Mouse (Mus musculus): ENCODE results near the gene Prkag2. TPM values are rescaled to one million over a fixed set of nuclear protein-coding genes. Genes with fewer than 3 reads are reported as not detected.

Gene Prkag2
- polyA plus RNA-seq, 1 experiment from 2014 or later: 98.9 TPM

DNA sequence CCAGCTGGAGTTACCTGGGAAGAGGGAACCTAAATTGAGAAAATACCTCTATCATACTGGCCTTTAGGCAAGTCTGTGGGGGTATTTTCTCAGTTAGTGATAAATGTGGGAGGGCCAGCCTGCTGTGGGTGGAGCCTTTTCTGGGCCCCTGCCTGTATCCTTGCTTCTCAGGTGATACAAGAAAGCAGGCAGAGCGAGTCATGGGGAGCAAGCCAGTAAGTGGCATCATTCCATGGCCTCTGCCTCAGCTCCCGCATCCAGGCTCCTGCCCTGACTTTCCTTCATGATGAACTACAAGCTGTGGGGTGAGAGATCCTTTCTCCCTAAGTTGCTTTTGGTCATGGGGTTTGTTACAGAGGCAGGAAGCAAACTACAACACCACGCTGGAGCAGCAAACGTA is 196.4 kb downstream of the Prkag2 start:
- H3K27ac ChIP-seq (ENCODE audit: low read depth, low read length): no peak overlapping the region
- no peak for ATAC-seq (ENCODE audit: low read depth)
- no peak overlapping the region for H3K4me2 ChIP-seq (ENCODE audit: low read depth, low read length)
- WGBS: 92% methylated on average over 4 of the region's 4 CpGs
- no peaks in the 10 kb centered on the region for H3K27me3 ChIP-seq (ENCODE audit: control insufficient read depth, insufficient read depth, low read length)
- peaks cover 8% of the 10 kb centered on the region; the same call in 1 of the 2 replicates for H3K4me1 ChIP-seq (ENCODE audit: control insufficient read depth, insufficient read depth, low read length)
- H3K36me3 ChIP-seq (ENCODE audit: control insufficient read depth, insufficient read depth, low read length): no peaks in the 10 kb centered on the region
- H3K4me3 ChIP-seq (ENCODE audit: low read depth, low read length): no peak overlapping the region
- no peaks in the 10 kb centered on the region for H3K9me3 ChIP-seq (ENCODE audit: control insufficient read depth, low read length)
- no peak overlapping the region for H3K9ac ChIP-seq (replicated peaks; ENCODE audit: low read depth, low read length)

DNA sequence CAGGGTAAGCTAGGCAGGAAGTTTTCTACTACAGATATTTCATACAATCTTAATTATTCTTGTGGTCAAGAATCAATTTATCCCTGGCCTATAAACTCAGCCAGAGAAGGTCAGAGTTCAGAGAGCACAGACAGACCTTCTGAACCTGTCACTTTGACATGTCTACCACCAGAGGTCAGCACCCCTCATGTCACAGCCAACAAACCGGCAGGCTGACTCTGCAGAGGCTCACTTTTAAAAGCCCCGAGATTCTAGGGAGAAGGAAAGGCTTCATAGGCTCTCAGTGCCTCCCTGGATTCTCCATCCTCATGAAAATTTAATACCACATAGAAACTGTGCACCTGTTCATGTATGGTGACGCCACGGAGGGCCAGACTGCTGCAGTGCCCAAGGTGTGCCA is 197.6 kb downstream of the Prkag2 start:
- H3K27me3 ChIP-seq (ENCODE audit: control insufficient read depth, insufficient read depth, low read length): no peaks in the 10 kb centered on the region
- H3K9ac ChIP-seq (replicated peaks; ENCODE audit: low read depth, low read length): no peak overlapping the region
- no peak for ATAC-seq (ENCODE audit: low read depth)
- H3K9me3 ChIP-seq (ENCODE audit: control insufficient read depth, low read length): no peaks in the 10 kb centered on the region
- H3K27ac ChIP-seq (ENCODE audit: low read depth, low read length): no peak overlapping the region
- H3K4me3 ChIP-seq (ENCODE audit: low read depth, low read length): no peak overlapping the region
- H3K4me1 ChIP-seq (ENCODE audit: control insufficient read depth, insufficient read depth, low read length): peaks cover 8% of the 10 kb centered on the region; the same call in 1 of the 2 replicates
- no peaks in the 10 kb centered on the region for H3K36me3 ChIP-seq (ENCODE audit: control insufficient read depth, insufficient read depth, low read length)
- WGBS: 29% methylated on average over 4 of the region's 4 CpGs
- no peak overlapping the region for H3K4me2 ChIP-seq (ENCODE audit: low read depth, low read length)

DNA sequence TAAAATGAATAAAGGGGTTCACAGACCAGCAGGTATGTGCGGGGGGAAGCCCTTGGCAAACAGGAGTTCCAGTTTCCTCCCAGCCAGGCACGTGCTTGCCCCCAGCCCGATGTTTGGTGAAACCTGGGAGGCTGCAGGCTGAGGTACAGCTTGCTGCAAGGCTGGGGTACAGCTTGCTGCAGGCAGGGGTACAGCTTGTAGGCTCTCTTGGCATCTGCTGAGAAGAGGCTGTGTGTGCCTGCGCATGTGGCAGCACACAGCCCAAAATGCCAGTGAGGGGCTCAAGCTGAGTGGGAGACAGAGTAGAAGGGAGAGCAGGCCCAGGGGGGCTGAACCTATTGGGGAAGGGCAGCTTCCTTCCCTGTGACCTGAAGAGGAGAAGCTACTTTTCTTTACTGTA is 204.8 kb downstream of the Prkag2 start:
- no peak for ATAC-seq (ENCODE audit: low read depth)
- 93% methylated on average over 4 of the region's 4 CpGs for WGBS

DNA sequence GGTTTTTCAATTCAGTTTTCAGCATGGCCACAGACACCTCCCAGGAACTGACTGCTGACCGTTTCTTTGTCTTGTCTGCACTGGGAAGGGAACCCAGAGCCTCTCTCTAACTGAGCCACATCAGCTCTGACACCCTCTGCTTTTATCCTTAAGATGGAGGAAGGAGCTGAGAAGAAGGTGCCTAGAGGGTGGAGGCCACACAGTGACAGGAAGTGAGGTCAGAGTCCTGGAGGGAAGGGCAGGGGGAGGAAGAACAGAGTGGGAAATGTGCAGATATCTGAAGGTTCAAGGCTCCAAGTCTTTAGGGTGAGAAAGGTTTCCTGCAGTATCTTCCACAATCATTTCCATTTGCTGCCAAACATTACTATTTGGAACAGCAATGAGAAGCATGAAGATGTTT is 205.6 kb downstream of the Prkag2 start:
- WGBS: 70% methylated on average over 1 of the region's 1 CpGs
- ATAC-seq (ENCODE audit: low read depth): no peak
- no peak overlapping the region for H3K27ac ChIP-seq (ENCODE audit: low read depth, low read length)
- no peak overlapping the region for H3K4me2 ChIP-seq (ENCODE audit: low read depth, low read length)
- no peaks in the 10 kb centered on the region for H3K27me3 ChIP-seq (ENCODE audit: control insufficient read depth, insufficient read depth, low read length)
- H3K4me1 ChIP-seq (ENCODE audit: control insufficient read depth, insufficient read depth, low read length): no peaks in the 10 kb centered on the region
- no peaks in the 10 kb centered on the region for H3K9me3 ChIP-seq (ENCODE audit: control insufficient read depth, low read length)
- H3K36me3 ChIP-seq (ENCODE audit: control insufficient read depth, insufficient read depth, low read length): no peaks in the 10 kb centered on the region
- no peak overlapping the region for H3K4me3 ChIP-seq (ENCODE audit: low read depth, low read length)
- H3K9ac ChIP-seq (replicated peaks; ENCODE audit: low read depth, low read length): no peak overlapping the region

More for the DNA sequence above, 204.8 kb downstream of the Prkag2 start:
- Histone ChIP-seq H3K36me3 (ENCODE audit: control insufficient read depth, insufficient read depth, low read length) (no peaks in the 10 kb centered on the region), H3K9me3 (ENCODE audit: control insufficient read depth, low read length) (no peaks in the 10 kb centered on the region), H3K4me1 (ENCODE audit: control insufficient read depth, insufficient read depth, low read length) (no peaks in the 10 kb centered on the region), H3K27ac (ENCODE audit: low read depth, low read length) (no peak overlapping the region), H3K4me3 (ENCODE audit: low read depth, low read length) (no peak overlapping the region), H3K4me2 (ENCODE audit: low read depth, low read length) (no peak overlapping the region), H3K27me3 (ENCODE audit: control insufficient read depth, insufficient read depth, low read length) (no peaks in the 10 kb centered on the region), H3K9ac (replicated peaks; ENCODE audit: low read depth, low read length) (no peak overlapping the region)

DNA sequence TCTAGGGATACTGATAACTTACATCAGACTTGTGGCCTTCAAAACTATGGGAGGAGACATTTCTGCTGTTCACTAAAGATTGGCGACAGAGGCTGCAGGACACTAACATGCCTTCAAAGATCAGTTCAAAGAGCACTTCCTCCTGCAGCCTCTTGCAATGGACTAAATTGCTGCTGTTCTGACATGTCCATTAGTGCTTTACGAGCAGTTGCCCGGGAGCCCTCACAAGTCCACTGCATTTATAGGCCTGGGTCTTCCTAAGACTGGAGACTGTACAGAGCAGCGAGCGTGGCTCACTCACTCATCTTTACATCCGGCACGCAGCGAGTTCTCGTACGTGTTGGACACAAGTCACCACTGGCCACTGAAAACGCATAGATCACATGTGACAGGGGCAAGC is 208.0 kb downstream of the Prkag2 start:
- Histone ChIP-seq H3K9ac (replicated peaks; ENCODE audit: low read depth, low read length) (no peak overlapping the region), H3K9me3 (ENCODE audit: control insufficient read depth, low read length) (no peaks in the 10 kb centered on the region), H3K27me3 (ENCODE audit: control insufficient read depth, insufficient read depth, low read length) (no peaks in the 10 kb centered on the region), H3K4me3 (ENCODE audit: low read depth, low read length) (no peak overlapping the region), H3K27ac (ENCODE audit: low read depth, low read length) (no peak overlapping the region), H3K4me1 (ENCODE audit: control insufficient read depth, insufficient read depth, low read length) (no peaks in the 10 kb centered on the region), H3K4me2 (ENCODE audit: low read depth, low read length) (no peak overlapping the region), H3K36me3 (ENCODE audit: control insufficient read depth, insufficient read depth, low read length) (no peaks in the 10 kb centered on the region)
- ATAC-seq (ENCODE audit: low read depth): no peak
- WGBS: 35% methylated on average over 11 of the region's 11 CpGs

DNA sequence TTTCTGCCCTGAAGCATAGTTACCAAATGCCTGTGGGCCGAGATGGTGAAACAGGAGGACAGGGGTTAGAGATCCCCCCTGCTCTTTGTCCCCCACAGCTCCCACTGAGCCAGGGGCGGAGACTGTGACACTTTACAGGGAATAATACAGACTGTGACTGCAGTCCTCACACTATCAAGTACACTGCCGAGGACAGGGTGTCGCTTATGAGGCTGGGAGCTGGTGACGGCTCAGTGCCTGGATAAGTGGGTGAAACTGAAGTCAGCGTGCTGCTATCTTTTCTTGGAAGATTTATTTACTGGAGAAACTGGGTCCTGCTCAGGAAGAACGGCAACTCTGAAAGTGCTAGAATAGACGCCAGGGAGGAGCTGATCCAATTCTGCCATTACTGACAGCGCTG is 210.6 kb downstream of the Prkag2 start:
- H3K4me1 ChIP-seq (ENCODE audit: control insufficient read depth, insufficient read depth, low read length): no peaks in the 10 kb centered on the region
- H3K36me3 ChIP-seq (ENCODE audit: control insufficient read depth, insufficient read depth, low read length): peaks cover 16% of the 10 kb centered on the region; the same call in 1 of the 2 replicates
- H3K9ac ChIP-seq (replicated peaks; ENCODE audit: low read depth, low read length): no peak overlapping the region
- no peaks in the 10 kb centered on the region for H3K9me3 ChIP-seq (ENCODE audit: control insufficient read depth, low read length)
- ATAC-seq (ENCODE audit: low read depth): no peak
- no peaks in the 10 kb centered on the region for H3K27me3 ChIP-seq (ENCODE audit: control insufficient read depth, insufficient read depth, low read length)
- H3K4me3 ChIP-seq (ENCODE audit: low read depth, low read length): no peak overlapping the region
- H3K27ac ChIP-seq (ENCODE audit: low read depth, low read length): no peak overlapping the region
- WGBS: 62% methylated on average over 9 of the region's 9 CpGs
- no peak overlapping the region for H3K4me2 ChIP-seq (ENCODE audit: low read depth, low read length)

DNA sequence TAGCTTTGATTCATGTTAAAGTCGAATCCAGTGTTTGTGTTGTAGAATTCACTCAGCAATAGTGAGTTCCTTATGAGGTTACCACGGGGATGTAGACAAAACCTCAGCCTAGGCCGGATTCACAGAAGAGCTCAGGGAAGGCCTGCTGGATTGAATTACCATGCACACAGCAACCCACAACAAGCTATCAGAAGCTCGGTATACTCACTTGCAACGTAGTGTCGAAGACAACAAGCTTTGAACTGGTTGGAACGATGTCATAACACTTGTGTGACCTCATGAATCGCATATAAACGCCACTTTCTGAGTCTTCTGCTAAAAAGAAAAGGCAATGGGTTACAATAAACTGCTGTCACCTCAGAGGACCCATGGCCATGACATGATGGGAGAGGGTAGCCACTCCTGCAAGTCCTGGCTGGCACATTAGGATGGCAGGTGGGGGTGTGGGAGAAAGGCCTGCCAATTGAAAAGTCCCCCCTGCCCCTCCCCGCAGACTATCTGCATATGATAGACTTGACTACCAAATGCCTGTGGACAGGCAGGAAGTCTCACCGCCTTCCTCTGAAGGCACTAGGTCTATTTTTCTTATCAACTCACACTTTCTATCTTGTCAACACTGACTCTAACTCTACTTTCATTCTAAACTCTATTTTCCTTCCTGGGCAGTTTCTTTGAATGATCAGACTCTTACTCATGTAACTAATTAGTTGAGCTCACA is 211.4 kb downstream of the Prkag2 start:
- H3K4me3 ChIP-seq (ENCODE audit: low read depth, low read length): no peak overlapping the region
- no peaks in the 10 kb centered on the region for H3K9me3 ChIP-seq (ENCODE audit: control insufficient read depth, low read length)
- peaks cover 17% of the 10 kb centered on the region; the same call in 1 of the 2 replicates for H3K36me3 ChIP-seq (ENCODE audit: control insufficient read depth, insufficient read depth, low read length)
- H3K27me3 ChIP-seq (ENCODE audit: control insufficient read depth, insufficient read depth, low read length): no peaks in the 10 kb centered on the region
- H3K4me1 ChIP-seq (ENCODE audit: control insufficient read depth, insufficient read depth, low read length): no peaks in the 10 kb centered on the region
- WGBS: 86% methylated on average over 11 of the region's 11 CpGs
- H3K9ac ChIP-seq (replicated peaks; ENCODE audit: low read depth, low read length): no peak overlapping the region
- H3K27ac ChIP-seq (ENCODE audit: low read depth, low read length): no peak overlapping the region
- no peak overlapping the region for H3K4me2 ChIP-seq (ENCODE audit: low read depth, low read length)
- ATAC-seq (ENCODE audit: low read depth): no peak

DNA sequence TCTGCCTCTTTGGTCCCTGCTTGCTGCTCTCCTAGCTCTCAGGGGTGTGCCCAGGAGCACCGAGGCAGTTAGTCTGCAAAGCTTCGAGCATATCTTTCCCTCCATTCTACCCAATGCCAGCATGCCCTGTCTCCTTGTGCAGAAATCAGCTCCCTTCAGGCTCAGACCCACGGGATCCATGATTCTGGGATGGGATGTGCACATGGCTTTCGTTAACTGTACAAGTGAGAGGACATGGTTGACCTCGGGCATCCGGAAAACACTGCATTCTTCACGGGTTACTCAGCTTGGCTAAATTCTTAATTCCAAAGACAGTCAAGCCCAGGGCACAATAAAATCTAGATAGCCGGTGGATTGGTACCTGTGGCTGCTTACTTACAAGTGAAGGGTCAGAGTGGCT is 213.2 kb downstream of the Prkag2 start:
- Histone ChIP-seq H3K4me2 (ENCODE audit: low read depth, low read length) (no peak overlapping the region), H3K4me1 (ENCODE audit: control insufficient read depth, insufficient read depth, low read length) (no peaks in the 10 kb centered on the region), H3K27me3 (ENCODE audit: control insufficient read depth, insufficient read depth, low read length) (no peaks in the 10 kb centered on the region), H3K4me3 (ENCODE audit: low read depth, low read length) (no peak overlapping the region), H3K9me3 (ENCODE audit: control insufficient read depth, low read length) (no peaks in the 10 kb centered on the region), H3K36me3 (ENCODE audit: control insufficient read depth, insufficient read depth, low read length) (peaks cover 21% of the 10 kb centered on the region; the same call in 1 of the 2 replicates), H3K27ac (ENCODE audit: low read depth, low read length) (no peak overlapping the region), H3K9ac (replicated peaks; ENCODE audit: low read depth, low read length) (no peak overlapping the region)
- no peak for ATAC-seq (ENCODE audit: low read depth)
- 95% methylated on average over 8 of the region's 8 CpGs for WGBS

DNA sequence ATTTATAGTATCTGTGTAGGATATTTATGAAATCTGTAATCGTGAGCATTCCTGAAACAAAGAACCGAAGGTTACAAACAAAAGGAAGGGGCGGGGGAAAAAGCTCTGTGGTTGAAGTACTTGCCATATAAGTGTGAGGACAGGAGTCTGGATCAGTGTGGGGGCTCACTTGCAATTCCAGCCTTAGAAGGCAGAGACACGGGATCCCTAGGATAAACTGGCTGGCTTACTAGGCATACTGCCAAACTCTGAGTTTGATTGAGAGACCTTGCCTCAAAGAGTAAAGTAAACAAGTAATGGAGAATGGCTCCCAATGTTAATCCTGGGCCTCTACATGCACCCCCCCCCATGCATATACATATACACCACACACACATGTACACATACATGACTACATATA is 221.7 kb downstream of the Prkag2 start:
- peaks cover 33% of the 10 kb centered on the region; the same call in 1 of the 2 replicates for H3K36me3 ChIP-seq (ENCODE audit: control insufficient read depth, insufficient read depth, low read length)
- no peaks in the 10 kb centered on the region for H3K4me1 ChIP-seq (ENCODE audit: control insufficient read depth, insufficient read depth, low read length)
- no peaks in the 10 kb centered on the region for H3K27me3 ChIP-seq (ENCODE audit: control insufficient read depth, insufficient read depth, low read length)
- no peak overlapping the region for H3K27ac ChIP-seq (ENCODE audit: low read depth, low read length)
- ATAC-seq (ENCODE audit: low read depth): no peak
- H3K4me3 ChIP-seq (ENCODE audit: low read depth, low read length): no peak overlapping the region
- no peak overlapping the region for H3K4me2 ChIP-seq (ENCODE audit: low read depth, low read length)
- H3K9ac ChIP-seq (replicated peaks; ENCODE audit: low read depth, low read length): no peak overlapping the region
- 79% methylated on average over 4 of the region's 4 CpGs for WGBS
- no peaks in the 10 kb centered on the region for H3K9me3 ChIP-seq (ENCODE audit: control insufficient read depth, low read length)
